Mouse (Mus musculus): ENCODE measurements around the gene Polr1d.

GRCm38 (mm10) chr5:147050816-147051499, 25.9 kb upstream of the Polr1d start:
- TF ChIP-seq CTCF (IDR thresholded peaks at IDR 0.05; ENCODE audit: insufficient read depth, low read length): no peak
- no peak for TF ChIP-seq POLR2A (IDR thresholded peaks at IDR 0.05; ENCODE audit: borderline replicate concordance, extremely low read depth, low read depth, low read length)
